In the genomic region with DNA sequence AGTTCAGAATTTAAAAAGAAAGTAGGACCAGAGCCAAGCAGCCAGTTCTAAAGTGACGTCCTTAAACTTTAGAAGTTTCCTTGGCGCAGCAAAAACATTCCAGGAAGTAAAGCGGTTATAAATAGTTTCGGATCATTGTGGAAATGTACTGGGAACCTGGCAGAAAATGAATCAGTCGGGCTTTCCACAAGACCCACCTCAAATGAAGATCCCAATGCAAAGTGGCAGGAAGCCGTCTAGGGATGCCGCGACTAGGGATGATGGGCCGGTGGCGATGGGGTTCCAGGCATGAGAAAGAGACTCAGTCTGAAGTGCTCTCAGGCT, we compare ENCODE assay signal across 11 mouse cellular contexts.
DNase-seq lines count a peak whose midpoint lies in the region; ATAC-seq and TF ChIP-seq lines count a peak whose summit lies in the region.
"Had no signal": no experiment of that assay in that cellular context is flagged by ENCODE, and none has a peak within 500 bp of the region (broad histone marks: within the 10 kb centered on the region; RNA-seq: fewer than 3 reads in every experiment).

No protein-coding gene starts in this region.

- no peaks in the 10 kb centered on the region for H3K27me3 ChIP-seq in liver, adult 2 months (ENCODE audit: control insufficient read depth, insufficient read depth, low read length)
- no peaks in the 10 kb centered on the region for H3K27me3 ChIP-seq in liver, embryonic 12.5 days (replicated peaks)
- no peaks in the 10 kb centered on the region for H3K27me3 ChIP-seq in heart, embryonic 15.5 days
- H3K27me3 ChIP-seq: forebrain, embryonic 12.5 days; liver, embryonic 13.5 days had no signal

- no peak overlapping the region for H3K4me2 ChIP-seq in liver, embryonic 12.5 days
- H3K4me2 ChIP-seq in heart, embryonic 15.5 days: peak overlapping the region; percentile 44
- H3K4me2 ChIP-seq: forebrain, embryonic 12.5 days; liver, embryonic 13.5 days had no signal

- TF ChIP-seq POLR2A in liver, adult 2 months (IDR thresholded peaks at IDR 0.05; ENCODE audit: extremely low read depth, insufficient read depth, low read length): no peak

- peak overlapping the region; percentile 23; the same call in 1 of the 2 replicates for H3K4me3 ChIP-seq in liver, adult 2 months (ENCODE audit: insufficient read depth, low read depth, low read length)
- no peak overlapping the region for H3K4me3 ChIP-seq in liver, embryonic 12.5 days
- no peak overlapping the region; the same call in 1 of the 2 replicates for H3K4me3 ChIP-seq in heart, embryonic 15.5 days
- H3K4me3 ChIP-seq: forebrain, embryonic 12.5 days; liver, embryonic 13.5 days had no signal

- H3K4me1 ChIP-seq in liver, adult 2 months (ENCODE audit: control insufficient read depth, insufficient read depth, low read length): peaks cover 1% of the 10 kb centered on the region; the same call in 1 of the 2 replicates
- H3K4me1 ChIP-seq in liver, embryonic 12.5 days: no peaks in the 10 kb centered on the region
- H3K4me1 ChIP-seq in heart, embryonic 15.5 days (replicated peaks): peaks cover 28% of the 10 kb centered on the region

- no peaks in the 10 kb centered on the region for H3K79me2 ChIP-seq in liver, adult 2 months (ENCODE audit: control insufficient read depth, insufficient read depth, low read length)

- no peaks in the 10 kb centered on the region for H3K9me3 ChIP-seq in liver, embryonic 12.5 days (replicated peaks)
- H3K9me3 ChIP-seq in heart, embryonic 15.5 days (replicated peaks): no peaks in the 10 kb centered on the region
- H3K9me3 ChIP-seq: forebrain, embryonic 12.5 days; liver, embryonic 13.5 days had no signal

- ATAC-seq in liver, embryonic 12.5 days: no peak
- no peak for ATAC-seq in heart, embryonic 15.5 days (replicated peaks; ENCODE audit: insufficient number of reproducible peaks, insufficient read depth, low FRiP score, low read depth)

- no peak for TF ChIP-seq CTCF in liver, adult 2 months (IDR thresholded peaks at IDR 0.05; ENCODE audit: low read depth, low read length)

- no peak overlapping the region for H3K9ac ChIP-seq in liver, adult 2 months (ENCODE audit: low read depth, low read length)
- no peak overlapping the region for H3K9ac ChIP-seq in liver, embryonic 12.5 days
- H3K9ac ChIP-seq in heart, embryonic 15.5 days: no peak overlapping the region
- H3K9ac ChIP-seq: forebrain, embryonic 12.5 days; liver, embryonic 13.5 days had no signal

- H3K27ac ChIP-seq in liver, adult 2 months (replicated peaks; ENCODE audit: insufficient read depth, low read depth, low read length): peak overlapping the region; percentile 71
- H3K27ac ChIP-seq in liver, embryonic 12.5 days: no peak overlapping the region
- peak overlapping the region; percentile 86 for H3K27ac ChIP-seq in heart, embryonic 15.5 days
- H3K27ac ChIP-seq: forebrain, embryonic 12.5 days; liver, embryonic 13.5 days had no signal

- H3K36me3 ChIP-seq in liver, adult 2 months (ENCODE audit: control insufficient read depth, insufficient read depth, low read length): no peaks in the 10 kb centered on the region
- no peaks in the 10 kb centered on the region for H3K36me3 ChIP-seq in liver, embryonic 12.5 days
- H3K36me3 ChIP-seq in heart, embryonic 15.5 days: no peaks in the 10 kb centered on the region
- H3K36me3 ChIP-seq: forebrain, embryonic 12.5 days; liver, embryonic 13.5 days had no signal

- 70% methylated on average over 10 of the region's 10 CpGs for WGBS in liver, adult 2 months
- 74% methylated on average over 10 of the region's 10 CpGs for WGBS in liver, embryonic 12.5 days (ENCODE audit: insufficient replicate concordance)
- WGBS in heart, embryonic 15.5 days: 42% methylated on average over 10 of the region's 10 CpGs

- peak; percentile 41 for DNase-seq in liver, adult 2 months (ENCODE audit: extremely low read depth, low read depth, low spot score)
- DNase-seq in kidney, postnatal 25 days: peak; percentile 48 to 54
- DNase-seq in cerebellum, postnatal 4 days (ENCODE audit: low spot score in 2 of 2): no peak
- DNase-seq in ovary, postnatal 36 days (ENCODE audit: low spot score): no peak
- no peak for DNase-seq in embryo, embryonic 10.5 days (ENCODE audit: low spot score)
- no peak for DNase-seq in cerebellum, postnatal 10 days
- DNase-seq: liver, embryonic 13.5 days; right cerebral cortex, postnatal 4 days had no signal

Comparison
In these comparisons a context has a peak if more than half of its experiments do, and no peak if none do; other contexts are left out.
1. DNase-seq: peak in liver, adult 2 months (single experiment) and kidney, postnatal 25 days (2 of 2); none in cerebellum, postnatal 4 days (0 of 2), ovary, postnatal 36 days (single experiment), embryo, embryonic 10.5 days (single experiment) and cerebellum, postnatal 10 days (0 of 2).